Mouse (Mus musculus): ENCODE results near the gene Casp9.

The Casp9 gene

DNA sequence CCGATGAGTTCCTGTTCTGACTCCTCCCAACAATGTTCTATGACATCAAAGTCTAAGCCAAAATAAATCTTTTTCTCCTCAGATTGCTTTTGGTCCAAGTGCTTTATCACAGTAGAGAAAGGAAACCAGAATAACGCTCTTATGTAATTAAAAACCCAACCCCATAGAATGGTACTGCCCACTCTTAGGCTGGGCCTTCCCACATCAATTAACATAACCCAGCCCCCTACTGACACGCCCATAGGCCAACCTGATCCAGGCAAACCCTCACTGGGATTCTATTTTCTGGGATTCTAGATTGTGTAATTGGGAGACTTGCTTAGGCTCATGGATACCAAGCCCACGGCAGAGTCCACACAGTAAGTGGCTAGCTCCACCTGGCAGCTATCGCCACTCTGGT lies 71.6 kb downstream of the Casp9 start:
- no peak for DNase-seq (ENCODE audit: low spot score in 2 of 2)

All from urinary bladder, postnatal 4 days (tissue).